Mouse (Mus musculus): ENCODE measurements around the gene Myh11.

The Myh11 gene

GRCm38 (mm10) chr16:14169706-14170105 is 121.5 kb downstream of the Myh11 start:
- in situ Hi-C loops (cut with MboI, MseI): loop anchor here (5.0 to 25.0 kb wide), 2 partner anchors 203 to 357 kb away; partner anchors contain the start of gene Ntan1

GRCm38 (mm10) chr16:14166490-14166889 is 124.7 kb downstream of the Myh11 start:
- in situ Hi-C loops (cut with MboI, MseI): loop anchor here (5.0 to 25.0 kb wide), 2 partner anchors 206 to 354 kb away; partner anchors contain the start of gene Ntan1

- in situ Hi-C loops (cut with MboI, MseI): loop anchor here (5.0 to 25.0 kb wide), 2 partner anchors 351 to 486 kb away; partner anchors contain the start of gene Ntan1
Measured at GRCm38 (mm10) chr16:14163731-14164130, 127.4 kb downstream of the Myh11 start.

GRCm38 (mm10) chr16:14162988-14163416 is 128.2 kb downstream of the Myh11 start, which contains the start of the genes Nde1 and Marf1:
TSS of gene Nde1 (plus strand) at chr16:14163275.
TSS of gene Marf1 (minus strand) at chr16:14163351.
- in situ Hi-C loops (cut with MboI, MseI): loop anchor here (5.0 to 25.0 kb wide), 2 partner anchors 351 to 486 kb away; partner anchors contain the start of gene Ntan1

- in situ Hi-C loops (cut with MboI, MseI): loop anchor here (5.0 to 25.0 kb wide), 2 partner anchors 349 to 484 kb away; partner anchors contain the start of gene Ntan1
Measured at GRCm38 (mm10) chr16:14160941-14161340, 130.2 kb downstream of the Myh11 start.

- in situ Hi-C loops (cut with MboI, MseI): loop anchor here (5.0 to 25.0 kb wide), 3 partner anchors 265 to 482 kb away; partner anchors contain the start of gene Ntan1
Measured at GRCm38 (mm10) chr16:14159746-14160131, 131.4 kb downstream of the Myh11 start.

- in situ Hi-C loops (cut with MboI, MseI): loop anchor here (10.0 to 25.0 kb wide), 2 partner anchors 264 to 347 kb away; partner anchors contain the start of gene Ntan1
Measured at GRCm38 (mm10) chr16:14158936-14159745, 132.0 kb downstream of the Myh11 start.

- in situ Hi-C loops (cut with MboI, MseI): loop anchor here (10.0 to 25.0 kb wide), 2 partner anchors 264 to 346 kb away; partner anchors contain the start of gene Ntan1
Measured at GRCm38 (mm10) chr16:14158536-14158935, 132.6 kb downstream of the Myh11 start.

GRCm38 (mm10) chr16:14156312-14156711 is 134.9 kb downstream of the Myh11 start:
- in situ Hi-C loops (cut with MboI, MseI): loop anchor here (10.0 to 25.0 kb wide), 2 partner anchors 262 to 344 kb away; partner anchors contain the start of gene Ntan1

- in situ Hi-C loops (cut with MboI, MseI): loop anchor here (10.0 to 25.0 kb wide), 2 partner anchors 261 to 343 kb away; partner anchors contain the start of gene Ntan1
Measured at GRCm38 (mm10) chr16:14155638-14156037, 135.5 kb downstream of the Myh11 start.

GRCm38 (mm10) chr16:14151718-14152117 is 139.5 kb downstream of the Myh11 start:
- in situ Hi-C loops (cut with MboI, MseI): loop anchor here (10.0 to 25.0 kb wide), 2 partner anchors 257 to 339 kb away; partner anchors contain the start of gene Ntan1

GRCm38 (mm10) chr16:14147712-14148111 is 143.5 kb downstream of the Myh11 start:
- in situ Hi-C loops (cut with MboI, MseI): no loop called here
